Mouse (Mus musculus): ENCODE results near the gene A430089I19Rik. TPM values are rescaled to one million over a fixed set of nuclear protein-coding genes. Genes with fewer than 3 reads are reported as not detected.
"Not testable (repeated sequence)": the region's sequence is repeated elsewhere in the genome, so short reads cannot be mapped to it uniquely, and the experiment has no call there.

The A430089I19Rik gene
- polyA plus RNA-seq (2015; fragmentation: Nextera tagmentation; extraction: Ambion mirVana), result not detected in 2 replicates

GRCm38 (mm10) chr5:94306696-94307095, at the start of gene A430089I19Rik:
A430089I19Rik (minus strand) TSS chr5:94306796.
- H3K4me3 ChIP-seq; H3K4me1 ChIP-seq; H3K9me3 ChIP-seq; H3K27ac ChIP-seq; H3K4me2 ChIP-seq; ATAC-seq (ENCODE audit: insufficient number of reproducible peaks, low FRiP score, low TSS enrichment, low read depth); H3K27me3 ChIP-seq; H3K9ac ChIP-seq; H3K36me3 ChIP-seq: not testable (repeated sequence)
- 95% methylated on average over 1 of the region's 1 CpGs for WGBS

GRCm38 (mm10) chr5:94339449-94339848, 32.9 kb upstream of the A430089I19Rik start, which contains the start of gene AA792892:
AA792892 (plus strand) TSS chr5:94339749.
- H3K36me3 ChIP-seq; H3K27ac ChIP-seq; H3K4me3 ChIP-seq; H3K9ac ChIP-seq; H3K4me1 ChIP-seq; H3K4me2 ChIP-seq; ATAC-seq (ENCODE audit: insufficient number of reproducible peaks, low FRiP score, low TSS enrichment, low read depth); H3K27me3 ChIP-seq; H3K9me3 ChIP-seq: not testable (repeated sequence)
- WGBS, result no CpG with 5 or more reads among the region's 2 CpGs

GRCm38 (mm10) chr5:94314135-94314534, 7.5 kb upstream of the A430089I19Rik start, which contains the start of gene Gm6502:
Gm6502 (plus strand) TSS chr5:94314435.
- H3K4me3 ChIP-seq; H3K9me3 ChIP-seq; H3K27me3 ChIP-seq; H3K9ac ChIP-seq; H3K4me2 ChIP-seq; ATAC-seq (ENCODE audit: insufficient number of reproducible peaks, low FRiP score, low TSS enrichment, low read depth); H3K36me3 ChIP-seq; H3K4me1 ChIP-seq; H3K27ac ChIP-seq: not testable (repeated sequence)
- WGBS, result no CpG with 5 or more reads among the region's 2 CpGs

Other genes starting within 250 kb of the A430089I19Rik start
- not detected in 2 replicates for gene BC061212, start 236.3 kb downstream of the A430089I19Rik start, polyA plus RNA-seq (2015; fragmentation: Nextera tagmentation; extraction: Ambion mirVana)
- not detected in 2 replicates for gene Gm6351, start 230.4 kb downstream of the A430089I19Rik start, polyA plus RNA-seq (2015; fragmentation: Nextera tagmentation; extraction: Ambion mirVana)
- gene Gm3106, start 88.8 kb downstream of the A430089I19Rik start, polyA plus RNA-seq (2015; fragmentation: Nextera tagmentation; extraction: Ambion mirVana), result not detected in 2 replicates
- gene Gm6502, start 7.6 kb upstream of the A430089I19Rik start, polyA plus RNA-seq (2015; fragmentation: Nextera tagmentation; extraction: Ambion mirVana), result not detected in 2 replicates
- not detected in 2 replicates for gene AA792892, start 33.0 kb upstream of the A430089I19Rik start, polyA plus RNA-seq (2015; fragmentation: Nextera tagmentation; extraction: Ambion mirVana)
- not detected in 2 replicates for gene Gm7682, start 139.0 kb upstream of the A430089I19Rik start, polyA plus RNA-seq (2015; fragmentation: Nextera tagmentation; extraction: Ambion mirVana)
- gene Gm3139, start 219.5 kb upstream of the A430089I19Rik start, polyA plus RNA-seq (2015; fragmentation: Nextera tagmentation; extraction: Ambion mirVana), result not detected in 2 replicates

All from limb, embryonic 15.5 days (tissue).